Mouse (Mus musculus): Measurements from ENCODE around the gene Lce1a1. TPM values are rescaled to one million over a fixed set of nuclear protein-coding genes. Genes with fewer than 3 reads are reported as not detected.
"Not testable (repeated sequence)": the region's sequence is repeated elsewhere in the genome, so short reads cannot be mapped to it uniquely, and the experiment has no call there.

The Lce1a1 gene
- polyA plus RNA-seq (2011; ENCODE audit: insufficient read depth, insufficient read length, low replicate concordance, missing spikeins) = not detected in 2 replicates

GRCm38 (mm10) chr3:92648207-92648606, at the start of gene Lce1a1:
Lce1a1 (minus strand) TSS chr3:92648307.
- Histone ChIP-seq H3K4me3 (replicated peaks; ENCODE audit: control insufficient read depth, low read depth, low read length) (no peak within 1 kb of the TSS), H3K4me1 (ENCODE audit: control insufficient read depth, insufficient read depth, low read length) (no peaks in the 10 kb centered on the region), H3K27ac (ENCODE audit: control insufficient read depth, insufficient read depth, low read depth, low read length, poor library complexity) (no peak within 1 kb of the TSS)
- WGBS = 70% methylated on average over 1 of the region's 1 CpGs
- TF ChIP-seq CTCF (IDR thresholded peaks at IDR 0.05; ENCODE audit: control insufficient read depth, insufficient read depth, low read length) = no peak
- no peak for TF ChIP-seq POLR2A (IDR thresholded peaks at IDR 0.05; ENCODE audit: borderline replicate concordance, control insufficient read depth, low read depth, low read length)

GRCm38 (mm10) chr3:92694613-92695012, 46.5 kb upstream of the Lce1a1 start:
- Histone ChIP-seq H3K4me3 (replicated peaks; ENCODE audit: control insufficient read depth, low read depth, low read length) (no peak overlapping the region), H3K4me1 (ENCODE audit: control insufficient read depth, insufficient read depth, low read length) (no peaks in the 10 kb centered on the region), H3K27ac (ENCODE audit: control insufficient read depth, insufficient read depth, low read depth, low read length, poor library complexity) (no peak overlapping the region)
- WGBS = 39% methylated on average over 1 of the region's 1 CpGs
- TF ChIP-seq CTCF (IDR thresholded peaks at IDR 0.05; ENCODE audit: control insufficient read depth, insufficient read depth, low read length) = no peak

- no peak overlapping the region for H3K27ac ChIP-seq (ENCODE audit: control insufficient read depth, insufficient read depth, low read depth, low read length, poor library complexity)
- no peaks in the 10 kb centered on the region for H3K4me1 ChIP-seq (ENCODE audit: control insufficient read depth, insufficient read depth, low read length)
- TF ChIP-seq POLR2A (IDR thresholded peaks at IDR 0.05; ENCODE audit: borderline replicate concordance, control insufficient read depth, low read depth, low read length) (no peak), CTCF (IDR thresholded peaks at IDR 0.05; ENCODE audit: control insufficient read depth, insufficient read depth, low read length) (no peak)
- H3K4me3 ChIP-seq (replicated peaks; ENCODE audit: control insufficient read depth, low read depth, low read length) = no peak overlapping the region
Measured at GRCm38 (mm10) chr3:92691688-92692087, 43.6 kb upstream of the Lce1a1 start.

- not testable (repeated sequence) for H3K27ac ChIP-seq (ENCODE audit: control insufficient read depth, insufficient read depth, low read depth, low read length, poor library complexity); H3K4me3 ChIP-seq (replicated peaks; ENCODE audit: control insufficient read depth, low read depth, low read length); H3K4me1 ChIP-seq (ENCODE audit: control insufficient read depth, insufficient read depth, low read length)
- 74% methylated on average over 16 of the region's 16 CpGs for WGBS
Measured at GRCm38 (mm10) chr3:92689154-92689553, 41.0 kb upstream of the Lce1a1 start.

GRCm38 (mm10) chr3:92687110-92687509, 39.0 kb upstream of the Lce1a1 start, which contains the start of gene Lce1d:
Lce1d (minus strand) TSS chr3:92687210.
- H3K4me1 ChIP-seq (ENCODE audit: control insufficient read depth, insufficient read depth, low read length) = no peaks in the 10 kb centered on the region
- WGBS = 53% methylated on average over 2 of the region's 2 CpGs
- no peak within 1 kb of the TSS for H3K4me3 ChIP-seq (replicated peaks; ENCODE audit: control insufficient read depth, low read depth, low read length)
- H3K27ac ChIP-seq (ENCODE audit: control insufficient read depth, insufficient read depth, low read depth, low read length, poor library complexity) = no peak within 1 kb of the TSS
- TF ChIP-seq POLR2A (IDR thresholded peaks at IDR 0.05; ENCODE audit: borderline replicate concordance, control insufficient read depth, low read depth, low read length) (no peak), CTCF (IDR thresholded peaks at IDR 0.05; ENCODE audit: control insufficient read depth, insufficient read depth, low read length) (no peak)

- no peak for TF ChIP-seq POLR2A (IDR thresholded peaks at IDR 0.05; ENCODE audit: borderline replicate concordance, control insufficient read depth, low read depth, low read length)
- TF ChIP-seq CTCF (IDR thresholded peaks at IDR 0.05; ENCODE audit: control insufficient read depth, insufficient read depth, low read length) = no peak
- Histone ChIP-seq H3K4me3 (replicated peaks; ENCODE audit: control insufficient read depth, low read depth, low read length) (no peak within 1 kb of the TSS), H3K27ac (ENCODE audit: control insufficient read depth, insufficient read depth, low read depth, low read length, poor library complexity) (no peak within 1 kb of the TSS), H3K4me1 (ENCODE audit: control insufficient read depth, insufficient read depth, low read length) (no peaks in the 10 kb centered on the region)
- 88% methylated on average over 4 of the region's 4 CpGs for WGBS
Measured at GRCm38 (mm10) chr3:92678947-92679346, 30.8 kb upstream of the Lce1a1 start, which contains the start of gene Lce1c. Lce1c (plus strand) TSS chr3:92679247.

GRCm38 (mm10) chr3:92670215-92670614, 22.1 kb upstream of the Lce1a1 start, which contains the start of gene Lce1a2:
Lce1a2 (minus strand) TSS chr3:92670315.
- no peak within 1 kb of the TSS for H3K4me3 ChIP-seq (replicated peaks; ENCODE audit: control insufficient read depth, low read depth, low read length)
- H3K4me1 ChIP-seq (ENCODE audit: control insufficient read depth, insufficient read depth, low read length) = no peaks in the 10 kb centered on the region
- H3K27ac ChIP-seq (ENCODE audit: control insufficient read depth, insufficient read depth, low read depth, low read length, poor library complexity) = no peak within 1 kb of the TSS
- TF ChIP-seq CTCF (IDR thresholded peaks at IDR 0.05; ENCODE audit: control insufficient read depth, insufficient read depth, low read length) = no peak
- no peak for TF ChIP-seq POLR2A (IDR thresholded peaks at IDR 0.05; ENCODE audit: borderline replicate concordance, control insufficient read depth, low read depth, low read length)

- H3K27ac ChIP-seq (ENCODE audit: control insufficient read depth, insufficient read depth, low read depth, low read length, poor library complexity) = no peak within 1 kb of the TSS
- no peaks in the 10 kb centered on the region for H3K4me1 ChIP-seq (ENCODE audit: control insufficient read depth, insufficient read depth, low read length)
- TF ChIP-seq CTCF (IDR thresholded peaks at IDR 0.05; ENCODE audit: control insufficient read depth, insufficient read depth, low read length) (no peak), POLR2A (IDR thresholded peaks at IDR 0.05; ENCODE audit: borderline replicate concordance, control insufficient read depth, low read depth, low read length) (no peak)
- H3K4me3 ChIP-seq (replicated peaks; ENCODE audit: control insufficient read depth, low read depth, low read length) = no peak within 1 kb of the TSS
Measured at GRCm38 (mm10) chr3:92656826-92657225, 8.7 kb upstream of the Lce1a1 start, which contains the start of gene Lce1b. Lce1b (minus strand) TSS chr3:92656926.

GRCm38 (mm10) chr3:92639854-92640253, 8.3 kb downstream of the Lce1a1 start:
- WGBS = 85% methylated on average over 15 of the region's 15 CpGs
- Histone ChIP-seq H3K4me3 (replicated peaks; ENCODE audit: control insufficient read depth, low read depth, low read length) (no peak overlapping the region), H3K27ac (ENCODE audit: control insufficient read depth, insufficient read depth, low read depth, low read length, poor library complexity) (no peak overlapping the region), H3K4me1 (ENCODE audit: control insufficient read depth, insufficient read depth, low read length) (no peaks in the 10 kb centered on the region)
- TF ChIP-seq CTCF (IDR thresholded peaks at IDR 0.05; ENCODE audit: control insufficient read depth, insufficient read depth, low read length) (no peak), POLR2A (IDR thresholded peaks at IDR 0.05; ENCODE audit: borderline replicate concordance, control insufficient read depth, low read depth, low read length) (no peak)

Data from bone marrow, adult 2 months (tissue).